Mouse (Mus musculus): Measurements from ENCODE around the gene Ints3. TPM values are rescaled to one million over a fixed set of nuclear protein-coding genes. Genes with fewer than 3 reads are reported as not detected.

Ints3 gene
- total and polyA plus RNA-seq, 3 experiments = 58.5 to 115 (median 101) TPM

GRCm38 (mm10) chr3:90388726-90389510 lies 44.5 kb downstream of the Ints3 start:
- peaks cover 0 to 2% of the 10 kb centered on the region in 2 experiments for H3K36me3 ChIP-seq (ENCODE audit: control insufficient read depth in 1 of 2, insufficient read depth in 2 of 2, low read length in 2 of 2)
- no peak overlapping the region for H3K9ac ChIP-seq (ENCODE audit: control insufficient read depth, low read depth, low read length, poor library complexity, severe bottlenecking)

GRCm38 (mm10) chr3:90388192-90388591 lies 45.2 kb downstream of the Ints3 start:
- no peak overlapping the region for H3K9ac ChIP-seq (ENCODE audit: control insufficient read depth, low read depth, low read length, poor library complexity, severe bottlenecking)
- no peaks in the 10 kb centered on the region for H3K79me2 ChIP-seq (ENCODE audit: control insufficient read depth, insufficient read depth, low read length, poor library complexity)
- DNase-seq (ENCODE audit: low read depth, low spot score) = no peak
- peaks cover 0 to 4% of the 10 kb centered on the region in 2 experiments for H3K36me3 ChIP-seq (ENCODE audit: control insufficient read depth in 1 of 2, insufficient read depth in 2 of 2, low read length in 2 of 2)
- H3K4me3 ChIP-seq (ENCODE audit: control insufficient read depth in 1 of 2, insufficient read depth in 1 of 2, low read depth in 2 of 2, low read length in 2 of 2) = no peak overlapping the region
- peaks cover 4 to 6% of the 10 kb centered on the region in 2 experiments; a peak in 3 of 4 replicates for H3K4me1 ChIP-seq (ENCODE audit: control insufficient read depth in 1 of 2, insufficient read depth in 2 of 2, low read length in 2 of 2)
- TF ChIP-seq ETS1 (IDR thresholded peaks at IDR 0.05; ENCODE audit: low read depth, low read length) (no peak), POLR2AphosphoS5 (IDR thresholded peaks at IDR 0.05; ENCODE audit: borderline replicate concordance, low read depth, low read length) (no peak), ELF1 (IDR thresholded peaks at IDR 0.05; ENCODE audit: low read depth, low read length) (no peak), TAL1 (IDR thresholded peaks at IDR 0.05; ENCODE audit: low read length) (no peak), USF1 (IDR thresholded peaks at IDR 0.05; ENCODE audit: low read depth, low read length) (no peak), CHD2 (IDR thresholded peaks at IDR 0.05; ENCODE audit: low read length) (no peak), JUND (IDR thresholded peaks at IDR 0.05; ENCODE audit: low read depth, low read length) (no peak), HCFC1 (IDR thresholded peaks at IDR 0.05; ENCODE audit: low read depth, low read length) (no peak), BHLHE40 (IDR thresholded peaks at IDR 0.05; ENCODE audit: borderline replicate concordance, low read depth, low read length) (no peak), TCF12 (IDR thresholded peaks at IDR 0.05; ENCODE audit: low read depth, low read length) (no peak), USF2 (IDR thresholded peaks at IDR 0.05; ENCODE audit: borderline replicate concordance in 1 of 2, insufficient read depth in 1 of 2, low read depth in 1 of 2, low read length in 2 of 2) (no peak), GABPA (IDR thresholded peaks at IDR 0.05; ENCODE audit: low read depth, low read length) (no peak), MYB (IDR thresholded peaks at IDR 0.05; ENCODE audit: low read depth, low read length) (no peak)
- H3K9me3 ChIP-seq (replicated peaks; ENCODE audit: insufficient read depth, low read length) = no peaks in the 10 kb centered on the region
- no peaks in the 10 kb centered on the region for H3K27me3 ChIP-seq (ENCODE audit: control insufficient read depth in 1 of 2, insufficient read depth in 2 of 2, low read length in 2 of 2)
- no peak overlapping the region for H3K27ac ChIP-seq (ENCODE audit: control insufficient read depth, low read depth, low read length)

More at GRCm38 (mm10) chr3:90388726-90389510, 44.5 kb downstream of the Ints3 start:
- TF ChIP-seq HCFC1 (IDR thresholded peaks at IDR 0.05; ENCODE audit: low read depth, low read length) = no peak
- TF ChIP-seq TBP (IDR thresholded peaks at IDR 0.05; ENCODE audit: low read depth, low read length) = no peak
- TF ChIP-seq POLR2AphosphoS2 (IDR thresholded peaks at IDR 0.05; ENCODE audit: low read length) = no peak
- TF ChIP-seq ZMIZ1 (IDR thresholded peaks at IDR 0.05; ENCODE audit: low read depth, low read length) = no peak
- TF ChIP-seq BHLHE40 (IDR thresholded peaks at IDR 0.05; ENCODE audit: borderline replicate concordance, low read depth, low read length) = no peak
- DNase-seq (ENCODE audit: low read depth, low spot score) = no peak
- no peaks in the 10 kb centered on the region for H3K79me2 ChIP-seq (ENCODE audit: control insufficient read depth, insufficient read depth, low read length, poor library complexity)
- H3K4me1 ChIP-seq (ENCODE audit: control insufficient read depth in 1 of 2, insufficient read depth in 2 of 2, low read length in 2 of 2) = peaks cover 3 to 4% of the 10 kb centered on the region in 2 experiments; a peak in 3 of 4 replicates
- no peaks in the 10 kb centered on the region for H3K27me3 ChIP-seq (ENCODE audit: control insufficient read depth in 1 of 2, insufficient read depth in 2 of 2, low read length in 2 of 2)
- H3K4me3 ChIP-seq (ENCODE audit: control insufficient read depth in 1 of 2, insufficient read depth in 1 of 2, low read depth in 2 of 2, low read length in 2 of 2) = no peak overlapping the region
- H3K27ac ChIP-seq (ENCODE audit: control insufficient read depth, low read depth, low read length) = no peak overlapping the region
- H3K9me3 ChIP-seq (replicated peaks; ENCODE audit: insufficient read depth, low read length) = no peaks in the 10 kb centered on the region

Measured in MEL (cell line).